Mouse (Mus musculus) hindbrain, embryonic 10.5 days (tissue): ENCODE results near the gene Cops7b. TPM values are rescaled to one million over a fixed set of nuclear protein-coding genes. Genes with fewer than 3 reads are reported as not detected.
A peak's percentile ranks its signal among the peaks of the same experiment; 100 is the strongest.
"Not testable (repeated sequence)": the region's sequence is repeated elsewhere in the genome, so short reads cannot be mapped to it uniquely, and the experiment has no call there.

Experiments
- DNase-seq: peaks from one replicate; pipeline ENCODE4 v3.0.0-alpha.2; 2017; ENCODE audit warnings: low spot score
- H3K27ac ChIP-seq: fragments of 300-500 bp; sonication (generic); 2 replicates; pipeline ENCODE4 v1.5.1; 2016; ENCODE audit warnings: mild to moderate bottlenecking, moderate library complexity
- H3K27me3 ChIP-seq: fragments of 300-500 bp; sonication (generic); 2 replicates; pipeline ENCODE4 v1.6.1; 2016; ENCODE audit warnings: mild to moderate bottlenecking; ENCODE audit not compliant: poor library complexity, insufficient read depth, severe bottlenecking
- H3K36me3 ChIP-seq: fragments of 300-500 bp; sonication (generic); 2 replicates; pipeline ENCODE4 v1.6.1; 2016; ENCODE audit warnings: mild to moderate bottlenecking, moderate library complexity
- H3K4me1 ChIP-seq: fragments of 300-500 bp; sonication (generic); replicated peaks from 2 replicates; pipeline ENCODE4 v1.6.1; 2016; ENCODE audit warnings: mild to moderate bottlenecking
- H3K4me3 ChIP-seq: fragments of 300-500 bp; sonication (generic); 2 replicates; pipeline ENCODE4 v1.5.1; 2016; ENCODE audit warnings: mild to moderate bottlenecking, moderate library complexity
- H3K9me3 ChIP-seq: fragments of 300-500 bp; sonication (generic); 2 replicates; pipeline ENCODE4 v1.6.1; 2016; ENCODE audit warnings: mild to moderate bottlenecking, moderate library complexity
- WGBS: fragments of 180-500 bp; shearing (Covaris S2); methylation state at CpG from one replicate; pipeline ENCODE4 v1.1.7; 2016; 5-methylcytosine and 5-hydroxymethylcytosine counted together
- polyA plus RNA-seq: library from polyadenylated mRNA; unstranded; fragments of >200 nt; fragmentation: Nextera tagmentation; extraction: Ambion mirVana; gene quantifications from 2 replicates; pipeline ENCODE4 v1.2.1, GENCODE M21; 2016

Cops7b gene
- polyA plus RNA-seq = 76.2 and 82.4 TPM in 2 replicates

DNA sequence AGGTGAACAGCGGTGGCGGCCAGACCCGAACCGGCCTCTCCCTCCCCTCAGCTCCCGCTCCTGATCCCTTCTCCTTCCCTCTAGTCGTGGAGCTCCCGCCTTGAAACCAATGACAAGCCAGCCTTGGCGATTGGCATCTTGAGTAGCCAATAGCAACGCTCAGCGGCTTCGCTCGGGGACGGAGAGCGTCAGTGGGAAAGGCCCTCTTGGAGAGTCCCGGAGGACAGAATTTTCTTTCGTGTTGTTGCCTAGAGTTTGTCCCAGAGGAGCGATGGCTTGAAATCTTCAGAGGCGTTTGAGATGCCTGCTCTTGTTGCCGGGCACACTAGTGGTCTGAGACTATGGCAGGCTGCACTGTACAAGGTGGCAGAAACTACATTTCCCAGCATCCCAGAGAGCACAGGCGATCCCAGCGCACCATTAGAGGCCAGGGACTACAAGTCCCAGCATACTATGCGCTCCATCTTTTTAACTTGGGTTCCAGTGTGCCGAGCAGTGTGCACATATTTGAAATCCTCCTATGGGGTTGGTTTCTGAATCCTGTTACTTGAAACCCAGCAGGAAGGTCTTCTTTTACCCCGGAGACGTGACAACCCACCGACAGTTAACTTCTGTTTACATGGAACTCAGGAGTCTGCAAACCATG lies at the start of gene Cops7b, which contains the start of gene Pde6d:
Gene Cops7b (plus strand): TSS at position 454 of the 646 bp plus-strand sequence.
Gene Pde6d (minus strand): TSS at position 179 of the 646 bp plus-strand sequence.
- Histone ChIP-seq H3K36me3 (0 out of 2 replicates have a peak, but pooled peaks cover 9% of the 10 kb centered on the region), H3K27ac (peak within 1 kb of the TSS; percentile 95), H3K27me3 (no peaks in the 10 kb centered on the region), H3K9me3 (no peaks in the 10 kb centered on the region), H3K4me3 (peak within 1 kb of the TSS; percentile 92), H3K4me1 (peaks cover 32% of the 10 kb centered on the region)
- WGBS = under 1% methylated on average over 26 of the region's 26 CpGs
- DNase-seq = peak; percentile 95

DNA sequence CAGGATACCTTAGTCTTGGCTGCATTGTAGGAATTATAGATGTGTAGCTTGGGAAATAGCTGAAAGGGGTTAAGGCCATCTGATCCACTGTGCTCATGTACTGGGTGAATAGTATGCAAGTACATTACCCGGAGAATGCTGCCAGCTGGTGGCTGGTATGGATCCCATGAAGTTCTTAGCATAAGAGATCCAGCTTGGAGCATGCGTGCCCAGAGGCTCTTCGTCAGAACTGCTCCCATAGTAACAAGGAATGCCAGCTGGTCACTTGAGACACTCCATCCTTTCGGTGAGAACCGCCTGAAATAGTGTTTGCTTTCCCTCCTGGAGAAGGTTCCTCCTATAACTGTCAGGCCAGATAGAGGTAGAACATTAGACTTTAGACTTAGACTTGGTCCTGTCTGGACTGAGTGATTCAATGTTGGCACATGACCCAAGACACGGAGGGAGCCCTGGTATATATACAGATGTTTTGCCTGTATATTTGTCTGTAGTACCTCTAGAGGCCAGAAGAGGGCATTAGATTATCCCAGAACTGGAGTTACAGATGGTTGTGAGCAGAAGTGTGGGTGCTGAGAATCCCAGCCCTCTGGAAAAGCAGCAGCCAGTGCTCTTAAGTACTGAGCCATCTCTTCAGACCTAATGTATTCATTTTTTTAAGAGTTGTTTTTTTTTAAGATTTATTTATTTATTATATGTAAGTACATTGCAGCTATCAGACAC lies 49.1 kb upstream of the Cops7b start:
- Histone ChIP-seq H3K27me3 (no peaks in the 10 kb centered on the region), H3K4me3 (no peak overlapping the region), H3K36me3 (peaks cover 41% of the 10 kb centered on the region), H3K4me1 (peaks cover 30% of the 10 kb centered on the region), H3K9me3 (no peaks in the 10 kb centered on the region), H3K27ac (no peak overlapping the region)
- WGBS = 91% methylated on average over 6 of the region's 6 CpGs
- DNase-seq = no peak

DNA sequence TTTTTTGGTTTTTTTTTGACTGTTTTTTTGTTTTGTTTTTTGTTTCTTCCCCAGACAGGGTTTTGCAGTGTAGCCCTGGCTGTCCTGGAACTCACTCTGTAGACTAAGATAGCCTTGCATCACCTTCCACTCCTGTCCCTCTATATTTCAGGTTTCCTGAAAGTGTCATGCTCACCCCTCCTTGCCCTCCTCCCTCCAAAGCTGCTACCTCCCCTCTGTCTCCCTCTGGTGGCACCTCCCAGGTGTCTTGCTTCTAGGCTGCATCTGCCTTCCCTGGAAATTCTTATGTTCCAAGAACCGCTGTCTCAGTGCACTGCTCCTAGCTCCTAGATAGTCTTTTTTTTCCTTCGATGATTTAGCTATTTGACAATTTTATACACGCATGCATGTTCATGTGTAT lies 44.3 kb upstream of the Cops7b start:
- H3K9me3 ChIP-seq = no peaks in the 10 kb centered on the region
- no peaks in the 10 kb centered on the region for H3K27me3 ChIP-seq
- peak; percentile 13 for DNase-seq
- H3K4me3 ChIP-seq = no peak overlapping the region
- WGBS = 65% methylated on average over 3 of the region's 3 CpGs
- no peak overlapping the region for H3K27ac ChIP-seq
- H3K36me3 ChIP-seq = peaks cover 32% of the 10 kb centered on the region
- no peaks in the 10 kb centered on the region for H3K4me1 ChIP-seq

DNA sequence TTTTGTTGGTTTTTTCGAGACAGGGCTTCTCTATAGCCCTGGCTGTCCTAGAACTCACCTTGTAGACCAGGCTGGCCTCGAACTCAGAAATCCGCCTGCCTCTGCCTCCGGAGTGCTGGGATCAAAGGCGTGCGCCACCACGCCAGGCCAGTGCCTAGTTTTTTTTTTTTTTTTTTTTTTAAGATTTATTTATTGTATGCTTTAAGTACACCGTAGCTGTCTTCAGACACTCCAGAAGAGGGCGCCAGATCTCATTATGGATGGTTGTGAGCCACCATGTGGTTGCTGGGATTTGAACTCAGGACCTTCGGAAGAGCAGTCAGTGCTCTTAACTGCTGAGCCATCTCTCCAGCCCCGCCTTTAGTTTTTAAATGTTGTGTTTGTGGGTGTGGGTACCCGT lies 43.1 kb upstream of the Cops7b start:
- H3K4me1 ChIP-seq, H3K9me3 ChIP-seq, H3K27me3 ChIP-seq, H3K4me3 ChIP-seq, DNase-seq, H3K27ac ChIP-seq: not testable (repeated sequence)
- H3K36me3 ChIP-seq = peaks cover 39% of the 10 kb centered on the region
- WGBS = 91% methylated on average over 12 of the region's 12 CpGs

DNA sequence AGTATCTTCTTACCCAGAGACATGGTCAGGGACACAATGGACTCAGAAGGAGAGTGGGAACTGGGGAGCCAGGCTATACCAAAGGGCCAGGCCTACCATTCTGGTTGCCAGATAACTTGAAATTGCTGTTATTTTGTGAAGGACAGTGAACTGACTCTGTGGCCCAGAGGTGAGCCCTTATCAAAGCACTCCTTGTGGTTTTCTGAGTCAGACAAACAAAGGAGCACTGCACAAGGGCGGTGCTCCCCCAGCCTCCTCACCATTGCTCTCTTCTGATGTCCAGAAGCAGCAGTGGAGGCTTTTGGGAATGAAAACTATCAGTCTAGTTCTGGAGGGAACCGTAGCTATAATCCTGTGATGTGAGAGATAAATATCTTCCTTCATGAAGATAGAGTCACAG lies 40.1 kb upstream of the Cops7b start:
- no peak overlapping the region for H3K27ac ChIP-seq
- no peaks in the 10 kb centered on the region for H3K9me3 ChIP-seq
- DNase-seq = no peak
- H3K4me3 ChIP-seq = no peak overlapping the region
- H3K4me1 ChIP-seq = no peaks in the 10 kb centered on the region
- WGBS = 86% methylated on average over 2 of the region's 2 CpGs
- peaks cover 64% of the 10 kb centered on the region for H3K36me3 ChIP-seq
- H3K27me3 ChIP-seq = no peaks in the 10 kb centered on the region

DNA sequence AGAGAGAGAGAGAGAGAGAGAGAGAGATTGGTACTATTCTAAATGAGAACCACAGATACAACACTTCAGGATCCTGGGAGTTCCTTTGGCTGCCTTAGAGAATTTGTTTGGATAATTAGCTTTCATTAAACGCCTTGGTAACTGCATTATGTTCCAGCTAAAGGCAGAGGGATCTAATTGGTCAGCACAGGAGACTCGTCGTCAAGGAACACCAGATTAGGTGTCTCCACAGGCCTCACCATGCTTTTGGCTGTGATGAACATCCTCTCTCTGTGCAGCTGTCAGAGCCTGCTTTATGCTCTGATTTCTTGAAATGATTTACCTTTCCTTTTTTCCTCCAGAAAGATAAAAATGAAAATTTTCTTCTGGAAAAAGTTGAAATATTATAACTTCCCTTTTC lies 35.9 kb upstream of the Cops7b start:
- Histone ChIP-seq H3K27me3 (no peaks in the 10 kb centered on the region), H3K36me3 (peaks cover 65% of the 10 kb centered on the region), H3K9me3 (no peaks in the 10 kb centered on the region), H3K4me1 (no peaks in the 10 kb centered on the region; the same call in 1 of the 2 replicates), H3K4me3 (no peak overlapping the region), H3K27ac (no peak overlapping the region)
- 82% methylated on average over 3 of the region's 3 CpGs for WGBS
- no peak for DNase-seq

DNA sequence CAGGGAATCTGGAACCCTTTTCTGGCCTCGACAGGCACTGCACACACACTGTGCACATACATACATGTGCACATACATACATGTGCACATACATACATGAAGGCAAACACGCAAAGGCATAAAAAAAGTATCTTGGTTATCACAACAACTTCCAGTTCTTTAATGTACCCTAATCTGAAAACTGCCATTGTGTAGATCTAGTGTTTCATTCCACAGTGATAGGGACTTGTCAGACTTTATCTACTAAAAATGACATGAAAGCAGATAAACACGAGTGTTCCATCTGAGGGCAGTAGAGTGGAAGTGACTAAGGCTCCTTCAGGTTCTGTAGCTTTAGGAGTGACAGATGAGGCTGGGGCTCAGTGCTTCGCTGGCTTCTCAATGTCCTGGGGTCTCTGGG lies 31.4 kb upstream of the Cops7b start:
- Histone ChIP-seq H3K36me3 (peaks cover 30% of the 10 kb centered on the region), H3K9me3 (no peaks in the 10 kb centered on the region), H3K4me3 (no peak overlapping the region), H3K27me3 (no peaks in the 10 kb centered on the region), H3K4me1 (no peaks in the 10 kb centered on the region; the same call in 1 of the 2 replicates), H3K27ac (no peak overlapping the region)
- no peak for DNase-seq
- 81% methylated on average over 4 of the region's 4 CpGs for WGBS

DNA sequence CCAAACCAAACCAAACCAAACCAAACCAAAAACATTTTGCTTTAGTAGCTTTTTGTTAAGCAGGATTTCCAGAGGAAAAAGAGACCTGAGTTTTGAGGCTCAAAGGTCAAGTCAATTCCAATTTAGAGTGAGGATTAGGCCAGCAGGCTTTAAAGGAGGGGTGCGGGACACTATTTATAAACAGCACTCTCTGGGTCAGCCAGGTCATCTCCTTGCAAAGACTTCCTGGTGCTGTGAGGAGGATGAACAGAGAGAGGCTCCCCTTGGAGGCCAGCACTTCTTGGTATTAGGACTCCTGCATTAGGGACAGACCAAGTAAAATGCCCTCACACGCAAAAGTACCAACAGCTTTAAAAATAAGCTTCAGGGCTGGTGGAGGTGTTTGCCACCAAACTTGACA lies 30.8 kb upstream of the Cops7b start:
- Histone ChIP-seq H3K27me3 (no peaks in the 10 kb centered on the region), H3K4me1 (no peaks in the 10 kb centered on the region; the same call in 1 of the 2 replicates), H3K36me3 (peaks cover 27% of the 10 kb centered on the region), H3K9me3 (no peaks in the 10 kb centered on the region), H3K4me3 (no peak overlapping the region), H3K27ac (no peak overlapping the region)
- 43% methylated on average over 2 of the region's 2 CpGs for WGBS
- DNase-seq = no peak

DNA sequence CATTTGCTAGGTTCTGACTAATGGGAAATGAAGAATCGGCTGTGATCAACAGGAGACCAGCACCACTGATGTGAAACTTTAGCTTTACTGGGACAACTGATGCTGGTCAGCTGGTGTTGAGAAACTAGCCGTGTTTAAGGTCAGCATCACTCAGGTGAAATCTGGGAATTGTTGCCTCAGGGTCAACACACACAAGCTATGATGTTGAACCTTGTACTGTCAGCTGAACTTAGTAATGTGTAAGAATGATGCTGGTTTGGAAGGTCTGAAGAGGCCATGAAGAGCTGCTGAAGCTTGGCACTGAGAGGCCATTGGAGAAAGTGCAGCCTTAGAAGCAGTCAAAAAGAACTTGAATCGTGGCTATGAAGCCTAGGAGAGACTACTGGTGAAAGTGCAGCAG lies 27.0 kb upstream of the Cops7b start:
- no peak overlapping the region for H3K27ac ChIP-seq
- no peak for DNase-seq
- no peaks in the 10 kb centered on the region for H3K4me1 ChIP-seq
- H3K9me3 ChIP-seq = no peaks in the 10 kb centered on the region
- H3K27me3 ChIP-seq = no peaks in the 10 kb centered on the region
- H3K4me3 ChIP-seq = no peak overlapping the region
- peaks cover 33% of the 10 kb centered on the region for H3K36me3 ChIP-seq
- 84% methylated on average over 3 of the region's 3 CpGs for WGBS

DNA sequence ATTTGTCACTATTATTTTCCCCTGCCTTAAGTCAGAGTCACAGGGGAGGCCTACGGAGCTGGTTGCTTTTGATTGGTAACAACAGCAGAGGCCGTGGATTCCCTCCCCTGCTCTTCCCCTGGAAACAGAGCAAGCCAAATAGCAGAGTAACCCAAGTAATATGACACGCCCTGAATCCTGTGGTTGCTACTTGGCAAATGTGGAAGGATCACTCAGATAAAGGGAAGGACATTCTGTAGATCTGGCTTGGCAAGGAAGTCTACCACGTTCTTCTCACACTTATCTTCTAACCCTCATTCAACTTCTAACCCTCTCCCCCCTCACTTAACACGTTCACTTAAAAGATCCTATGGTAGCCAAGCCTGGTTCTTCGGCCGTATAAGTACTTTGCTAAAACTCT lies 24.8 kb upstream of the Cops7b start:
- Histone ChIP-seq H3K4me1 (no peaks in the 10 kb centered on the region), H3K27ac (no peak overlapping the region), H3K36me3 (peaks cover 35% of the 10 kb centered on the region), H3K27me3 (no peaks in the 10 kb centered on the region), H3K9me3 (no peaks in the 10 kb centered on the region), H3K4me3 (no peak overlapping the region)
- no peak for DNase-seq
- 80% methylated on average over 7 of the region's 7 CpGs for WGBS

DNA sequence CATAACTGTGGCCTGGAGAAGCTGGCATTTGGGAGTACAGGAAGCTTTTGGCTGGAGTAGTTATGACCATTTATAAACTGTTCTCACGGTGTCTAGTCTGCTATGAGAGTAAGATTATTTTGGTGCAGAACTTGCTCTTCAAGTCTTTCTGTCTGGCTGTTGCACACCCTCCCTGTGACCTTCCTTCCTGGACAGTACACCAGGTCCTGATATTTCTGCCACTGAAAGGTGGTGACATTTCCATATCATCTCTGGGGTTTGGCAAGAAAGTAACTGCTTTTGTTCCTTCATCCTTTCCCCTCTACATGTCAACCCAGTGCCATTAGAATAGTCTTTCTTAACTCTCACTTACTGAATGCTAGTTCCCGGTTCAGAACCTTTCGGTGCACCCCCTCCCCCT lies 23.5 kb upstream of the Cops7b start:
- Histone ChIP-seq H3K27ac (no peak overlapping the region), H3K4me3 (no peak overlapping the region), H3K9me3 (no peaks in the 10 kb centered on the region), H3K27me3 (no peaks in the 10 kb centered on the region), H3K36me3 (peaks cover 46% of the 10 kb centered on the region), H3K4me1 (no peaks in the 10 kb centered on the region)
- DNase-seq = no peak
- 94% methylated on average over 3 of the region's 3 CpGs for WGBS

DNA sequence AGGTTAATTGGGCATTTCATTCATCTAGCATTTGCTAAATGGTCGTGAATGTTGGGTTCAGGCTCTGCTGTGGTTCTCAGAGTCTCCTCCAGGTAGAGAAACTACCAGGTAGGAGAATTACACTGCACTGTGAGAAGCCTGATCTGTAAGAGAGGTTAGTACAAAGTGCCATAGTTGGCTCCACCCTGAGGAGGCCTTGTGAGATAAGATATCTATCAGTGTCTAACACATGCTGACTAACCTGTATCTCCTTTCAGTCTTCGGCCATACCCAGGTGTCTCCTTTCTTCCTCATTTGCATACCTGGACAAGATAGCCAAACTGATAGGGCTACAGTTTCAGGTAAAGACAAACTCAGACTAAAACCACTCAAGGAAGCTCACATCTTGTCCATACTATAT lies 20.0 kb upstream of the Cops7b start:
- no peaks in the 10 kb centered on the region for H3K4me1 ChIP-seq
- no peak for DNase-seq
- H3K27me3 ChIP-seq = no peaks in the 10 kb centered on the region

DNA sequence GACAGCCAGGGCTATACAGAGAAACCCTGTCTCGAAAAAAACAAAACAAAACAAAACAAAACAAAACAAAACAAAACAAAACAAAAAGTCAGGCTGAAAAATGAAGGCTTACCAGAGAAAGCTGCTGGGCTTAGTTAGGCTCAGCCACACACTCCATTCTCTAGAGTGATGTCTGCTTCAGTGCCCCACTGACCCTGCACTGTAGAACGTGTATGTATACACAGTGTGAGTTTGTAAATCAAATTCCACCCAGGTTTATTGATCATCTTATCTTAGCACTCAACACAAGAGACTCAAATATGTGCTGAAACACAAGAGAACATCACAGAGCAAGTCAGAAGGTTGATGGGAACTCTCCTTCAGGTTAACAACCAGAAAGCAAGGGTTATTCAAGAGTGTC lies 14.3 kb upstream of the Cops7b start:
- no peaks in the 10 kb centered on the region for H3K4me1 ChIP-seq
- H3K36me3 ChIP-seq = peaks cover 29% of the 10 kb centered on the region
- DNase-seq = no peak
- H3K27ac ChIP-seq = no peak overlapping the region
- H3K9me3 ChIP-seq = no peaks in the 10 kb centered on the region
- no peak overlapping the region for H3K4me3 ChIP-seq
- 81% methylated on average over 2 of the region's 2 CpGs for WGBS
- no peaks in the 10 kb centered on the region for H3K27me3 ChIP-seq

More for the DNA sequence above, 20.0 kb upstream of the Cops7b start:
- no peak overlapping the region for H3K27ac ChIP-seq
- peaks cover 33% of the 10 kb centered on the region for H3K36me3 ChIP-seq
- H3K4me3 ChIP-seq = no peak overlapping the region
- WGBS = 87% methylated on average over 2 of the region's 2 CpGs
- no peaks in the 10 kb centered on the region for H3K9me3 ChIP-seq
